Mouse (Mus musculus) ES-Bruce4 (cell line): ENCODE results near the gene Zbtb11.

Experiments
- CTCF ChIP-seq: IDR thresholded peaks from one replicate; pipeline ENCODE4 v1.8.1; 2011; ENCODE audit warnings: low read depth, low read length
- EP300 ChIP-seq: IDR thresholded peaks from 2 replicates; pipeline ENCODE4 v1.6.1; 2011; ENCODE audit warnings: low read depth, low read length; ENCODE audit not compliant: insufficient read depth

- TF ChIP-seq CTCF (no peak), EP300 (no peak)
Observed at GRCm38 (mm10) chr16:56056944-56057590, 83.4 kb downstream of the Zbtb11 start.
